Mouse (Mus musculus): ENCODE data around the gene Zfp865. TPM values are rescaled to one million over a fixed set of nuclear protein-coding genes. Genes with fewer than 3 reads are reported as not detected.

The Zfp865 gene
- 146 and 194 TPM in 2 replicates for polyA plus RNA-seq (2012)

DNA sequence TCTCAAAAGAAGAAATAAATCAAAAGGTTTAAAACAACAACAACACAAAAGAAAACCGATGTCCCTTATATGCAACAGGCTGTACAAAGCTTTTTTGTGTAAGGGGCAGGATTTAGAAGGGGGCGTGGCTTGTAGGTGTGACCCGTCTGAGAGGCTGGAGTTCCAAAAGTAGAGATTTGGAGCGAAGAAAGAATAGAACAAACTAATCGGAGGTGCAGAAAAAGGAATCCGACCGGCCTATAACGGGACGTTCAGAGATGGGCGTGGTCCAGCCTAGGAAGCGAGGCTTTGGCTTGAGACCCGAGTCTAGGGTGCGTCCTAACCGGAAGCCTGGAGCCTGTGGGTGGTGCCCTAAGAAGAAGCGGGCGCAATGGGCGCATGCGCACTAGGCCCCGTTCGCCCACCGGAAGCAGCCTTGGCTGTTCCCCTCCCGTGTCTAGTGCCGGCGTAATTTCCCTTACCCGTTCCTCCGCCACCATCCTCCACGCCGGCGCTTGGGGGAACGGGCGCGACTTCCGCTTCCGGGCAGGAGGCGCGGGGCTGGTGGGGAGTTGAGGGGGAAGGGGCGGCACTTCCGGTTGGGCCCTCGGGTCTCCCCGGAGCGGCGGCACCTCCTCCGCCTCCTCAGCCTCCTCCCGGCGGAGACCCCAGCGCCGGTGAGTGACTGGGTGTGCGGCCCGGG lies at the start of gene Zfp865, which contains the start of gene Ccdc106:
TSS of gene Zfp865 (plus strand) at position 377 of the 682 bp plus-strand sequence.
TSS of gene Ccdc106 (plus strand) at position 554 of the 682 bp plus-strand sequence.
- TF ChIP-seq GATA1 (IDR thresholded peaks at IDR 0.05; ENCODE audit: low read length) = no peak

- no peak for TF ChIP-seq GATA1 (IDR thresholded peaks at IDR 0.05; ENCODE audit: low read length)
Measured at GRCm38 (mm10) chr7:4971068-4971467, 49.1 kb upstream of the Zfp865 start, which contains the start of gene Sbk3. Gene Sbk3, minus strand, starts transcription at chr7:4971168.

DNA sequence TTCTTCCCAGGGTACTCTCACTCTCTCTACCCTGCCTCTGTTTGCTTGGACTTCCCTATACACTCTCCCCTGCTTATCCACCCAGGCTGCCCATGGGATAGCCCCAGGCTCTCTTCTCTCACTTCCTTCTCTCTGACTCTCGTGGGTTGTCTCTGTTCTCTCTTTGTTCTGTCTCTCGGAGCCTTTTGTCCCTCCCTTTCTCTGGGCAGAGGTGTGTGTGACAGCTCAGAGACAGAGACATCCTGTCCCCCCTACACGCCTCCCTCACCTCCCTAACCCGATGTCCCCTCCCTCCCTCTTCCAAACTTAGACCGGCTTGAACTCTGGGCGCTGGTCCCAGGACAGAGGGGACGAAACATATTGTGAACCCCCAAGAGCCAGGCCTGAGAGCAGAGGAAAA lies 48.5 kb upstream of the Zfp865 start:
- no peak for TF ChIP-seq GATA1 (IDR thresholded peaks at IDR 0.05; ENCODE audit: low read length)

GRCm38 (mm10) chr7:4972321-4973047 lies 47.7 kb upstream of the Zfp865 start:
- no peak for TF ChIP-seq GATA1 (IDR thresholded peaks at IDR 0.05; ENCODE audit: low read length)

- no peak for TF ChIP-seq GATA1 (IDR thresholded peaks at IDR 0.05; ENCODE audit: low read length)
Measured at GRCm38 (mm10) chr7:4975455-4975854, 44.7 kb upstream of the Zfp865 start.

- TF ChIP-seq GATA1 (IDR thresholded peaks at IDR 0.05; ENCODE audit: low read length) = no peak
Measured at GRCm38 (mm10) chr7:4976832-4977231, 43.3 kb upstream of the Zfp865 start.

GRCm38 (mm10) chr7:4988250-4988649 lies 31.9 kb upstream of the Zfp865 start:
- no peak for TF ChIP-seq GATA1 (IDR thresholded peaks at IDR 0.05; ENCODE audit: low read length)

GRCm38 (mm10) chr7:4993347-4993998 lies 26.7 kb upstream of the Zfp865 start:
- TF ChIP-seq GATA1 (IDR thresholded peaks at IDR 0.05; ENCODE audit: low read length) = no peak

DNA sequence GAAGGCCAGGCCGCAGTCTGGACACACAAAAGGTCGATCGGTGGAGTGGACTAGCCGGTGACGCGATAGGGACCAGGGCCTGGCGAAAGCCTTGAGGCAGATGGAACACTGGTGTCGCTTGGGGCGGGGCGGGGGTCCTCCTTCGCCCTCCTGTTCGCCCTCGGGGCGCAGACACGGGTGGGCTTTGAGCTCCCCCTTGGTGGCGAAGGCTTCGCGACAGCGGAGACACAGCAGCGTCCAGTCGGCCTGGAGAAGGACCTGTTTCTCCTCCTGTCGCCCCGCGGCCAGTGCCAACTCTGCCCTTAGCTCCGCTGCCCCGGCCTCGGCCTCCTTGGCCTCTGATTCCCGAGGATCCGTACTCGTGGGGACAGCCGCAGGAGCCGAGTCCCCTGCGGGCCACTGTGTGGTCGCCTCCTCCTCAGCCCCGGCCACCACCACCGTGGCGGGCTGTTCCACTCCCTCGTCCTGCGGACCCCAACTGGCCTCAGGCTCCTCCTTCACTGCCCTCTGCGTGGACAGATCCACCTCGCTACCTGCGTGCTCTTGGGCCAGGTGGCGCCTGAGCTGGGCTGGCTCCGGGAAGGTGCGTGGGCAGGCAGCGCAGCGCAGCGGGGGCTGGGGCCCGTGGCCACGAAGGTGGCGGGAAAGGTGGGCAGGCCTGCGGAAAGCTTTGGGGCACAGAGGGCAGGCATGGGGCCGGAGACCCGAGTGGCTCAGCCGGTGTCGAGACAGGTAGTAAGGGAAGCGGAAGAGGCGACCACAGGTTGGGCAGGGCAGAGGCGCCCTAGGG lies 26.0 kb upstream of the Zfp865 start:
- TF ChIP-seq GATA1 (IDR thresholded peaks at IDR 0.05; ENCODE audit: low read length) = no peak

DNA sequence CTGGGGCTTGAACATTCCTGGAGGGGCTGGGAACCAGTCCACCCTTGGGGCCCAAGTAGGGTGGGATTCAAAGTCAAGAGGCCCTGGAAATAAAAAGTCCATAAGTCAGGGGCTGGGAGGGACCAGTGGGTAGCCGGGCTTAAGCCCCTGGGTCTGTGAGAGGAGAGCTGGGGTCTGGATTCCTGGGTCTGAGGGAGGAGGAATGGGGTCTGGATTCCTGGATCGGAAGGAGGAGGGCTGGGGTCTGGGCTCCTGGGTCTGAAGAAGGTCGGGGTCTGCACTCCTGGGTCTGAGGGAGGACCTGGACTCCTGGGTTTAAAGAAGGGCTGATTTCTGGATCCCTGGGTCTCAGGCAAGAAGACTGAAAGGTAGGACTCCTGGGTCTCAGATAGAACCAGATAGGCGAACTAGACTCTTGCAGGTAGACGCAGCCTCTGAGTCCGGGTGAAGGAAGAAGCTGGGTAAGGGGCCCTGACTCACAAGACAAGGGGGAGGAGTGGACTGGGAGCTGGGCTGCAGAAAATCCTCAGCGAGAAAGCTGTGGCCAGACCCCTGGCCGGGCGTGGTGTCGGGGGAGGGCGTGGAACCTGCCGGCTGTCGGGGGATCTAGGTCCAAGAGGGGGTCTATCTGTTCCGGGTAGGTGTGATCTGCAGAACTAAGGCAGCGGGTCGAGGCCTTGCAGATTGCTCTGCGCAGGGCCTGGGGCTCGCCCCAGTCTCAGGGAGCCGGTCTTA lies 24.7 kb upstream of the Zfp865 start:
- TF ChIP-seq GATA1 (IDR thresholded peaks at IDR 0.05; ENCODE audit: low read length) = no peak

- TF ChIP-seq GATA1 (IDR thresholded peaks at IDR 0.05; ENCODE audit: low read length) = no peak
Measured at GRCm38 (mm10) chr7:4996003-4996895, 23.9 kb upstream of the Zfp865 start, which contains the start of gene Zfp579. Gene Zfp579, minus strand, starts transcription at chr7:4996158.

DNA sequence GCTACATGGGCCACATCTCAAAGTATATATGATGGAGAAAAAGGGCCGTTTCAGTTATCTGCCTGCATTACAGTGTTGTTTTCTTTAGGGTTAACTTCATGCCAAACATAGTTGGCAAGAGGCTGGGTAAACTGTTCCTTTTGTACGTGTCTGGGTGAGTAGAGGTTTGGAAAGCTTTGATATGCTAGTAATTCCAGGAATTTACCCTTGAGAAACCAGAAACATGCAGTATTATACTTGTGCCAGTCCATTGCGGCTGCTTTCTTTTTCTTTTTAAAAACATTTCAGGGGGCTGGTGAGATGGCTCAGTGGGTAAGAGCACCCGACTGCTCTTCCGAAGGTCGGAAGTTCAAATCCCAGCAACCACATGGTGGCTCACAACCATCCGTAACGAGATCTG lies 23.2 kb upstream of the Zfp865 start:
- TF ChIP-seq GATA1 (IDR thresholded peaks at IDR 0.05; ENCODE audit: low read length) = no peak

GRCm38 (mm10) chr7:4999876-5000275 lies 20.3 kb upstream of the Zfp865 start:
- TF ChIP-seq GATA1 (IDR thresholded peaks at IDR 0.05; ENCODE audit: low read length) = no peak

- no peak for TF ChIP-seq GATA1 (IDR thresholded peaks at IDR 0.05; ENCODE audit: low read length)
Measured at GRCm38 (mm10) chr7:5008229-5008628, 11.9 kb upstream of the Zfp865 start.
